Mouse (Mus musculus): Measurements from ENCODE around the gene Wdr76.

- TF ChIP-seq TAL1 (IDR thresholded peaks at IDR 0.05; ENCODE audit: low read length) (no peak), GATA1 (IDR thresholded peaks at IDR 0.05; ENCODE audit: low read length) (no peak)
These were observed 69.2 kb downstream of the Wdr76 start for GRCm38 (mm10) chr2:121575741-121576201.

Measured in erythroblast, embryonic 14.5 days (primary cell).